Mouse (Mus musculus): ENCODE data around the gene Olfr1373.

GRCm38 (mm10) chr11:52109421-52109820 is 35.9 kb downstream of the Olfr1373 start:
- no peak for TF ChIP-seq POLR2A (IDR thresholded peaks at IDR 0.05; ENCODE audit: borderline replicate concordance, extremely low read depth, low read depth, low read length)
- no peak for TF ChIP-seq CTCF (IDR thresholded peaks at IDR 0.05; ENCODE audit: insufficient read depth, low read length)
